Mouse (Mus musculus): Measurements from ENCODE around the gene Trmt112.

Trmt112 gene

DNA sequence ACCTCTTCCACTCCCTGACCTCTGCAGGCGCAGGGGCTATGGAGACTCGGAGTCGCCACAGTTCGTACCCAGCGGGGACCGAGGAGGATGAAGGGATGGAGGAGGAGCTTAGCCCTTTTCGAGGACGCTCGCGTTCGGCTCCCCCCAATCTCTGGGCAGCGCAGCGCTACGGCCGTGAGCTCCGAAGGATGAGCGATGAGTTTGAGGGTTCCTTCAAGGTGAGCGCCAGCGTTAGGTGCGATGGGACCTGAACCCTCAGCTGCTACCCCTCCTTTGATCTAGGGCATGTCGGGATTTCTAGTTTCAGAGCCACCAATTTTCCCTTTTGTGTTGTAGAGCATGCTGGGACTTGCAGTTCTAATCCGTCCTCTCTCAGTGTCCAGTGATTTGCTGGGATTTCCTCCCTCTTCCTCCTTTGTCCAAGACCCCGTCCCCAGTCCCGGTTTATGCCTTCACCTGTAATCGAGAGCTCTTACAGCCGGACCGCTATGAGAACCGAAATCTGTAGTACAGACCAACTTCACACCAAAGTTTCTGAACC lies 41.2 kb downstream of the Trmt112 start:
- peak; percentile 72 for DNase-seq

DNA sequence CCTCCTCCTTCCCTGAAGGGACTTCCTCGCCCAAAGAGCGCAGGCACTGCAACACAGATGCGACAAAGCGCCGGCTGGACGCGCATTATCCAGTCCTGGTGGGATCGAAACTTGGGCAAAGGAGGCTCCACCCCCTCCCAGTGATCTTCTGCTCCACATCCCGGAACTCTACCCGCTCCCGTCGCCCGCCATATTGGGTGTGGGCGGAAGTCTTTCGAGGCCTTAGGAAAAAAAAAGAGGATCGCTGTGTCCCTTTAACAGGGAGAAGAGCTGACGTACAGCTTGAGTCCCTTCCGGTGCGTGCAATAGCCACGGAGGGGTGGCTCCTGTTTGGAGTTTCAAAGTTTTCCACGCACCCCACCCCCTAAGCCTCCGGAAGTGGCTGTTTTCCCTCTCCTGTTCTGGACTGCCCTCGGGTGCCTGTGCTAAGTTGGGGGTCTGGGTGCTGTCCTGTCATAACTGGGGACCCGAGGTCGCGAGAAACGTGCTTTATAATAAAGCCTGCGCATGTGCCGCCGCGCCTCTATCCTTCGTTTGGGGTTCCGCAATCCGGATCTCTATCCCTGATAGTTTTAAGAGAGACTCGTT lies 42.0 kb downstream of the Trmt112 start:
- DNase-seq = peak; percentile 94

DNA sequence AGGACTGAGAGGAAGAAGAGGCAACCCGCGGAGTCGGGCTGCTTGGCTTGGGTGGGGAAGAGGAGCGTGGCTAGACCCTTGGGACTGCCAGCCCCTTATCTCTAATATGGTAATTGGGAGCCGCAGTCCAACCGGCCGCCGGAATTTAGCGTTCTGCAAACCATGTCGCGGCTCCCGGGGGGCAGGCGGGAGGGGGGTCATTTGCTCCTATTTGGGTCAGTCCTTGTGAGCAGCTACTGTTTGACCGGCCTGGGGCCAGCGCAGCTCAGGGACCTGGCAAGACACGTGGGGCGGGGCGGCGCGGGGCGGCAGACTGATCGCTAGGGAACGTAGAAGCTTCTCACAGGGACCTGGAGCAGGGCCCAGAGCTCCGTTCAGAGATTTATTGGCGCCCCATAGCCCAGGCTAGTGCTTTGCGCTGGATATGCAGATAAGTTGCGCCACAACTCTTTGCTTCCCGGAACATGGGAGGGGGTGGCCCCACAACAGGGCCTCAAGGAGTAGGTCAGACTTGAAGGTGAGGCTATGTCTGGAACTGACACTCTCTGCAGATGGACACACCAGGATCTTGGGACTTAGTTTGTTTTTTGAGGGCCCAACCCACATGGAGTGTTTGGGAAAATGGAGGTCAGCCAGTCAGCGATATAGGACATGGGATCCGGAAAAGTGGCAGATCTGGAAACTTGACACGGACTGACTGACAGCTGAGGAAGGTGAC lies 42.7 kb downstream of the Trmt112 start:
- DNase-seq = peak; percentile 89

GRCm38 (mm10) chr19:6952712-6953037 lies 43.2 kb downstream of the Trmt112 start:
- peak; percentile 65 for DNase-seq

GRCm38 (mm10) chr19:6954046-6954445 lies 44.5 kb downstream of the Trmt112 start:
- peak; percentile 72 for DNase-seq

DNA sequence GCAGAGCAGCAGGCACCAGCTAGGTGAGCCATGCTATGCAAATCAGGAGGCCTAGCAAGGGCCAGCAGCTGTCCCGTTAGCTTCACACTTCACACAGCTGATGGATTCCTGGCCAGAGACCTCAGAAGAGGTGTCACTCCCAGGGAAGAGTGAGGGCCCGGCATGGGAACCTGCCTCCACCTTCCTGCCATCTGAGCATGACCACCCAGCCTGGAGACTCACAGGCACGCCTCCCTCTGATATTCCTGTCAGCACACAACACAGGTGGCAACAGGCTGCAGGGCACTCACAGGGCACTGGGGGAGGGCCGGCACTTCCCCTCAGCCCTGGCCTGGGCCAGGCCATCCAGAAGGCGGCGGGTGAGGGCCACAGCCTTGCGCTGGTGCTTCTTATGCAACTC lies 45.9 kb downstream of the Trmt112 start:
- DNase-seq = peak; percentile 42

GRCm38 (mm10) chr19:6956461-6956860 lies 47.0 kb downstream of the Trmt112 start:
- DNase-seq = no peak
